Mouse (Mus musculus) heart, embryonic 12.5 days (tissue): Measurements from ENCODE around the gene Nrf1. TPM values are rescaled to one million over a fixed set of nuclear protein-coding genes. Genes with fewer than 3 reads are reported as not detected.

Experiments
- ATAC-seq: fragments of 200-750 bp; cut with Nextera tagmentation; 2 replicates; pipeline ENCODE4 v1.8.0; 2017; ENCODE audit warnings: moderate TSS enrichment, moderate library complexity; ENCODE audit not compliant: insufficient number of reproducible peaks, low FRiP score
- H3K27ac ChIP-seq: fragments of 300-500 bp; sonication (generic); 2 replicates; pipeline ENCODE4 v1.5.1; 2016; ENCODE audit warnings: mild to moderate bottlenecking, moderate library complexity; ENCODE audit not compliant: poor library complexity, severe bottlenecking
- H3K27me3 ChIP-seq: fragments of 300-500 bp; sonication (generic); replicated peaks from 2 replicates; pipeline ENCODE4 v1.6.1; 2016; ENCODE audit warnings: mild to moderate bottlenecking, moderate library complexity
- H3K36me3 ChIP-seq: fragments of 300-500 bp; sonication (generic); 2 replicates; pipeline ENCODE4 v1.6.1; 2016; ENCODE audit warnings: mild to moderate bottlenecking, moderate library complexity
- H3K4me1 ChIP-seq: fragments of 300-500 bp; sonication (generic); replicated peaks from 2 replicates; pipeline ENCODE4 v1.6.1; 2016; ENCODE audit warnings: mild to moderate bottlenecking
- H3K4me2 ChIP-seq: fragments of 300-500 bp; sonication (generic); 2 replicates; pipeline ENCODE4 v1.6.1; 2016; ENCODE audit warnings: mild to moderate bottlenecking, moderate library complexity
- H3K4me3 ChIP-seq: fragments of 300-500 bp; sonication (generic); 2 replicates; pipeline ENCODE4 v1.5.1; 2016; ENCODE audit warnings: mild to moderate bottlenecking
- H3K9ac ChIP-seq: fragments of 300-500 bp; sonication (generic); 2 replicates; pipeline ENCODE4 v1.6.1; 2016; ENCODE audit warnings: mild to moderate bottlenecking, moderate library complexity
- H3K9me3 ChIP-seq: fragments of 300-500 bp; sonication (generic); replicated peaks from 2 replicates; pipeline ENCODE4 v1.6.1; 2016; ENCODE audit warnings: mild to moderate bottlenecking, moderate library complexity
- WGBS: fragments of 180-500 bp; shearing (Covaris S2); methylation state at CpG from one replicate; pipeline ENCODE4 v1.1.7; 2016; 5-methylcytosine and 5-hydroxymethylcytosine counted together
- polyA plus RNA-seq: library from polyadenylated mRNA; unstranded; fragments of >200 nt; fragmentation: Nextera tagmentation; extraction: Ambion mirVana; gene quantifications from 2 replicates; pipeline ENCODE4 v1.2.1, GENCODE M21; 2016

Gene Nrf1
- polyA plus RNA-seq, 1 experiment from 2014 or later: 35.0 TPM

- Histone ChIP-seq H3K27me3 (peaks cover 69% of the 10 kb centered on the region), H3K27ac (no peak overlapping the region), H3K9me3 (no peaks in the 10 kb centered on the region), H3K4me2 (no peak overlapping the region), H3K4me3 (no peak overlapping the region), H3K4me1 (peaks cover 18% of the 10 kb centered on the region), H3K36me3 (no peaks in the 10 kb centered on the region), H3K9ac (no peak overlapping the region)
- no peak for ATAC-seq
- WGBS: 29% methylated on average over 11 of the region's 11 CpGs
These were observed 119.4 kb downstream of the Nrf1 start for GRCm38 (mm10) chr6:30167192-30167591.

- Histone ChIP-seq H3K4me1 (peaks cover 17% of the 10 kb centered on the region), H3K9ac (no peak overlapping the region), H3K4me3 (no peak overlapping the region), H3K36me3 (no peaks in the 10 kb centered on the region), H3K4me2 (no peak overlapping the region), H3K9me3 (no peaks in the 10 kb centered on the region), H3K27me3 (peaks cover 77% of the 10 kb centered on the region), H3K27ac (no peak overlapping the region)
- WGBS: 88% methylated on average over 3 of the region's 3 CpGs
- no peak for ATAC-seq
These were observed 120.5 kb downstream of the Nrf1 start for GRCm38 (mm10) chr6:30168275-30168674.

- ATAC-seq: no peak
- peaks cover 26% of the 10 kb centered on the region for H3K4me1 ChIP-seq
- 69% methylated on average over 12 of the region's 12 CpGs for WGBS
- no peaks in the 10 kb centered on the region for H3K36me3 ChIP-seq
- no peak overlapping the region for H3K9ac ChIP-seq
- no peaks in the 10 kb centered on the region for H3K9me3 ChIP-seq
- H3K27ac ChIP-seq: no peak overlapping the region
- H3K4me3 ChIP-seq: no peak overlapping the region
- H3K4me2 ChIP-seq: no peak overlapping the region
- H3K27me3 ChIP-seq: peaks cover 86% of the 10 kb centered on the region
These were observed 121.4 kb downstream of the Nrf1 start for GRCm38 (mm10) chr6:30169148-30169547.

- no peaks in the 10 kb centered on the region for H3K36me3 ChIP-seq
- H3K4me2 ChIP-seq: no peak overlapping the region
- no peak overlapping the region for H3K27ac ChIP-seq
- peaks cover 99% of the 10 kb centered on the region for H3K27me3 ChIP-seq
- H3K4me1 ChIP-seq: peaks cover 46% of the 10 kb centered on the region
- no peaks in the 10 kb centered on the region for H3K9me3 ChIP-seq
- no peak for ATAC-seq
- no peak overlapping the region for H3K9ac ChIP-seq
- no peak overlapping the region for H3K4me3 ChIP-seq
- 22% methylated on average over 8 of the region's 8 CpGs for WGBS
These were observed 123.4 kb downstream of the Nrf1 start for GRCm38 (mm10) chr6:30171226-30171625.

- H3K4me3 ChIP-seq: no peak overlapping the region
- H3K9ac ChIP-seq: no peak overlapping the region
- H3K4me2 ChIP-seq: no peak overlapping the region
- no peak for ATAC-seq
- H3K27me3 ChIP-seq: peaks cover 99% of the 10 kb centered on the region
- H3K27ac ChIP-seq: no peak overlapping the region
- WGBS: 23% methylated on average over 10 of the region's 10 CpGs
- H3K36me3 ChIP-seq: no peaks in the 10 kb centered on the region
- H3K4me1 ChIP-seq: peaks cover 48% of the 10 kb centered on the region
- H3K9me3 ChIP-seq: no peaks in the 10 kb centered on the region
These were observed 124.2 kb downstream of the Nrf1 start for GRCm38 (mm10) chr6:30171967-30172366.

- 18% methylated on average over 8 of the region's 8 CpGs for WGBS
- no peak overlapping the region for H3K4me2 ChIP-seq
- no peak overlapping the region for H3K27ac ChIP-seq
- no peaks in the 10 kb centered on the region for H3K36me3 ChIP-seq
- peak overlapping the region; percentile 44; the same call in 1 of the 2 replicates for H3K4me3 ChIP-seq
- ATAC-seq: no peak
- H3K4me1 ChIP-seq: peaks cover 47% of the 10 kb centered on the region
- H3K9ac ChIP-seq: no peak overlapping the region
- peaks cover 100% of the 10 kb centered on the region for H3K27me3 ChIP-seq
- no peaks in the 10 kb centered on the region for H3K9me3 ChIP-seq
These were observed 124.6 kb downstream of the Nrf1 start for GRCm38 (mm10) chr6:30172441-30172819.

GRCm38 (mm10) chr6:30172820-30173550 is 125.2 kb downstream of the Nrf1 start:
- Histone ChIP-seq H3K27me3 (peaks cover 97% of the 10 kb centered on the region), H3K9ac (no peak overlapping the region), H3K4me2 (peak overlapping the region; percentile 69), H3K9me3 (no peaks in the 10 kb centered on the region), H3K4me1 (peaks cover 45% of the 10 kb centered on the region), H3K36me3 (no peaks in the 10 kb centered on the region), H3K27ac (no peak overlapping the region), H3K4me3 (peak overlapping the region; percentile 44)
- WGBS: 1% methylated on average over 44 of the region's 44 CpGs
- no peak for ATAC-seq

GRCm38 (mm10) chr6:30173551-30174460 is 126.0 kb downstream of the Nrf1 start:
- Histone ChIP-seq H3K4me1 (peaks cover 51% of the 10 kb centered on the region), H3K9ac (0 out of 2 replicates have a peak overlapping the region, but pooled peaks have one; percentile 0), H3K36me3 (no peaks in the 10 kb centered on the region), H3K27me3 (peaks cover 97% of the 10 kb centered on the region), H3K9me3 (no peaks in the 10 kb centered on the region), H3K4me3 (peak overlapping the region; percentile 44), H3K4me2 (peak overlapping the region; percentile 69), H3K27ac (no peak overlapping the region)
- ATAC-seq: no peak
- WGBS: 1% methylated on average over 78 of the region's 80 CpGs

GRCm38 (mm10) chr6:30174461-30175224 is 126.9 kb downstream of the Nrf1 start:
- Histone ChIP-seq H3K4me3 (peak overlapping the region; percentile 44), H3K27me3 (peaks cover 95% of the 10 kb centered on the region), H3K27ac (no peak overlapping the region), H3K9me3 (no peaks in the 10 kb centered on the region), H3K9ac (0 out of 2 replicates have a peak overlapping the region, but pooled peaks have one; percentile 0), H3K36me3 (no peaks in the 10 kb centered on the region), H3K4me1 (peaks cover 53% of the 10 kb centered on the region), H3K4me2 (peak overlapping the region; percentile 69)
- under 1% methylated on average over 33 of the region's 33 CpGs for WGBS
- ATAC-seq: no peak

GRCm38 (mm10) chr6:30175225-30175917 is 127.6 kb downstream of the Nrf1 start:
- Histone ChIP-seq H3K9me3 (no peaks in the 10 kb centered on the region), H3K27me3 (peaks cover 95% of the 10 kb centered on the region), H3K9ac (no peak overlapping the region), H3K36me3 (no peaks in the 10 kb centered on the region), H3K4me3 (peak overlapping the region; percentile 44), H3K4me1 (peaks cover 59% of the 10 kb centered on the region), H3K4me2 (peak overlapping the region; percentile 69), H3K27ac (no peak overlapping the region)
- WGBS: under 1% methylated on average over 45 of the region's 45 CpGs
- ATAC-seq: no peak
